Mouse (Mus musculus) midbrain, embryonic 13.5 days (tissue): ENCODE measurements at regions not wholly inside any gene's neighbourhood (a gene's known extent, or its start where the extent isn't known, plus 50 kb on each side); places are given as distances from the start of the nearest gene placed in this dataset.
A peak's percentile ranks its signal among the peaks of the same experiment; 100 is the strongest.

ENCODE experiments used
- ATAC-seq: fragments of 200-750 bp; cut with Nextera tagmentation; 2 replicates; pipeline ENCODE4 v1.8.0; 2017; ENCODE audit warnings: mild to moderate bottlenecking, moderate TSS enrichment, moderate library complexity
- H3K27ac ChIP-seq: fragments of 300-500 bp; sonication (generic); 2 replicates; pipeline ENCODE4 v1.5.1; 2015; ENCODE audit warnings: inconsistent platforms, mild to moderate bottlenecking, moderate library complexity
- H3K27me3 ChIP-seq: fragments of 300-500 bp; sonication (generic); 2 replicates; pipeline ENCODE4 v1.6.1; 2015; ENCODE audit warnings: mild to moderate bottlenecking, inconsistent platforms
- H3K36me3 ChIP-seq: fragments of 300-500 bp; sonication (generic); 2 replicates; pipeline ENCODE4 v1.6.1; 2015; ENCODE audit warnings: mild to moderate bottlenecking, inconsistent platforms
- H3K4me1 ChIP-seq: fragments of 300-500 bp; sonication (generic); replicated peaks from 2 replicates; pipeline ENCODE4 v1.6.1; 2015; ENCODE audit warnings: inconsistent platforms
- H3K4me2 ChIP-seq: fragments of 300-500 bp; sonication (generic); replicated peaks from 2 replicates; pipeline ENCODE4 v1.6.1; 2015; ENCODE audit warnings: moderate library complexity, mild to moderate bottlenecking, inconsistent platforms
- H3K4me3 ChIP-seq: fragments of 300-500 bp; sonication (generic); replicated peaks from 2 replicates; pipeline ENCODE4 v1.5.1; 2015; ENCODE audit warnings: mild to moderate bottlenecking, inconsistent platforms
- H3K9ac ChIP-seq: fragments of 300-500 bp; sonication (generic); replicated peaks from 2 replicates; pipeline ENCODE4 v1.6.1; 2015; ENCODE audit warnings: mild to moderate bottlenecking, inconsistent platforms
- H3K9me3 ChIP-seq: fragments of 300-500 bp; sonication (generic); 2 replicates; pipeline ENCODE4 v1.6.1; 2016; ENCODE audit warnings: mild to moderate bottlenecking, inconsistent platforms
- WGBS: fragments of 180-500 bp; shearing (Covaris S2); methylation state at CpG from one replicate; pipeline ENCODE4 v1.1.7; 2015; 5-methylcytosine and 5-hydroxymethylcytosine counted together

DNA sequence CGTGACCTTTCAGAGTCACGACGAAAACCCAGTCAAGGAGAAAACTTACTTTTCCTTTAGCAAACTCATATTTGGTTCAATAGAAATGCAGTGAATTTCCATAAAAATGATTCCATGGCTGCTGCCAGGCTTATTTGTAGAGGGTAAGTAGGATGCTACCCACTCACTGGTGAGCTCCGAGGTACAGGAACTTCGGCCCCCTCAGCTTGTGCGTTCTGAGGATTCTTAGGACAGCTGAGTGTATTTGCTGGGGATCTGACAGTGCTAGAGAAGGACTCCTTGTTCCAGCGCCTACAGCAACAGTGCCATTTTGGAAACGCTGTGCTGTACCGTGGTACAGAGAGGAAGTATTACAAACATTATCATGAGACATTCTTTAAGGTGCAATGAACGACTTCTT lies 210.4 kb downstream of the Enc1 start:
- Histone ChIP-seq H3K36me3 (no peaks in the 10 kb centered on the region), H3K9ac (no peak overlapping the region), H3K4me3 (no peak overlapping the region), H3K9me3 (no peaks in the 10 kb centered on the region), H3K27ac (no peak overlapping the region), H3K27me3 (no peaks in the 10 kb centered on the region), H3K4me2 (no peak overlapping the region), H3K4me1 (peaks cover 12% of the 10 kb centered on the region)
- no peak for ATAC-seq
- 82% methylated on average over 10 of the region's 10 CpGs for WGBS

DNA sequence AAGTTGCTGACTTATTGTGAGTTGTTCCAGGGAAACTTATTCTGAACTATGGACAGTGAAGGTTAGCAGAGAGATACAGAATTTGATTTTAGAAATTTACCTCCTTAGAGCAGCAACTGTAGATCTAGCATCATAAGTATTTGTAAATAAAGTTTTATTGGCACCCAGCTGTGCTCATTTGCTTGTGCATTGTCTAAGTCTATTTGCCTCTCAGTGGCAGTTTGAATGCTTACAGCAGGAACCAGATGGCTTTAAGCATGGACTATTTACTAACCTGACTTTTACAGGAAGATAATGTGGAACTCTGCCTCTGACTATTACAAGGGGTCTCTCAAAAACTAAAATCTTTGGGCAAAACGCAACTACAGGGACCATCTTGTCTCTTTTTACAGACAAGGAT lies 207.2 kb downstream of the Enc1 start:
- peaks cover 8% of the 10 kb centered on the region for H3K4me1 ChIP-seq
- H3K27me3 ChIP-seq: no peaks in the 10 kb centered on the region
- H3K9me3 ChIP-seq: no peaks in the 10 kb centered on the region
- WGBS: 79% methylated on average over 1 of the region's 1 CpGs
- no peak overlapping the region for H3K4me2 ChIP-seq
- H3K27ac ChIP-seq: no peak overlapping the region
- no peaks in the 10 kb centered on the region for H3K36me3 ChIP-seq
- no peak for ATAC-seq
- no peak overlapping the region for H3K4me3 ChIP-seq
- no peak overlapping the region for H3K9ac ChIP-seq

DNA sequence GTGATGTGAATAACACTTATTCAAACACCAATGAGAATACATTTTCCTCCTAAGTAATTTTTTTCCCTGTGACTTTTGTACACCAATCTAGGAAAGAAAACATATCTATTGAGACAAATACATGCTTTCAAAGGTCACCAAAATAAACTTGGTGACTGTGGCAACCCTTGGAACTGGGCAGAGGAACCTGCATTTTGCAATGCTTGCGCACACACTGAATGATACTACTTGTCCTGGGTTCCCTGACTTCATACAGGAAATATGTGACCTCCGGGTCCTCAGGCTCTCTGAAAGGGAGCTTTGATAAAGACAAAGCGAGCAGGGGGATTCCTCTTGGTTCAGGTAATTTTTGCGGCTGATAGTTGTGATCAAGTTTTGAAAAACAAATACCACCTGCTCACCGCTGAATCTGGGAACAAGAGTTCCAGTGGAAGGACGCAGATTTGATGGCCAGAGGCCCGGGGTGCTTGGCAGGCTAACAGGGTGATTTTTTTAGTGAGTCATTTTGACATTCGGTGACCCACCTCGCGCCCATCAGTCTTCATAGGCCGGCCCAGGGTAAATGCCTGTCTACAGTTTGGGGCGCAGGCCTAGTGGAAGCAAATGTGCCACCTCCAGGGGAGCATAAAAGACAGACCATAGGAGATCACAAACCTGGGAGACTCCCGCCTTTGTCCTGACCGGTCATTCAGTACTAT lies 203.0 kb downstream of the Enc1 start:
- ATAC-seq: no peak
- no peak overlapping the region for H3K9ac ChIP-seq
- H3K4me2 ChIP-seq: no peak overlapping the region
- 89% methylated on average over 14 of the region's 14 CpGs for whole genome bisulfite sequencing
- no peaks in the 10 kb centered on the region for H3K9me3 ChIP-seq
- peaks cover 35% of the 10 kb centered on the region for H3K4me1 ChIP-seq
- no peaks in the 10 kb centered on the region for H3K27me3 ChIP-seq
- H3K4me3 ChIP-seq: no peak overlapping the region
- no peak overlapping the region for H3K27ac ChIP-seq
- no peaks in the 10 kb centered on the region for H3K36me3 ChIP-seq

DNA sequence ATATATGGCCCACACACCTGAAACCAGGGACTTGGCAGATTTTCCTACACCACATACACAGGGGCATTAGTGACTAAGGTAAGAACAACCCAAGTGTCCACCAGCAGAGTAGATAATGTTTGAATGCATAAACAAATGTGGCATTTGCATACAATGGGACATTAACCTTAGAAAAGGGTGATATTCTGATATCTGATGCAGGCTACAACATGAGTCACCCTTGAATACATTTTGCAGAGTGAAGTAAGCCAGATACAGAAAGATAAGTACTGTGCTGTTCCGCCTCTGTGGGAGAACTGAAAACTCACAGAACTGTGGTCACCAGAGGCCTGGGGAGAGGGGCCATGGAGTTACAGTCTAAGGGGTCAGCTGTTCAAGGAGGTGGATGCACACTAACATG lies 201.9 kb downstream of the Enc1 start:
- H3K27ac ChIP-seq: 0 out of 2 replicates have a peak overlapping the region, but pooled peaks have one; percentile 0

DNA sequence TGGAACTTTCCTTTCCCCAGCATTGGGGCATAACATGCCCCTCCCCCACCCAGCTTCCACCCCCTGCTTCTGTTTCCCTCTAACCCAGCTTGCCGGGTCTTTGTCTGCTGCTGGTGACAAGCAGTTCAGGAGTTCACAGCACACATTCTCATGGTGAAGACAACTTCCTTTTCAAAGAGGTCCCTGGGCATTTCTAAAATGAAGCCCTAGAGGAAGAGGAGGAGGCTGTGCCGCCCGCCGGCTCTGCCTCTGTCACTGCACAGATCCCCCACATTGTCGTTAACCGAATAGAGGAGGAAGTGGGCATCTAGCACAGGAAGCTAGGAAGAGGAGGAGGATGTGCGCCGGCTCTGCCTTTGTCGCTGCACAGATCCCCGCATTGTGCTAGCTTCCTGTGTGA lies 201.4 kb downstream of the Enc1 start:
- Histone ChIP-seq H3K4me2 (no peak overlapping the region), H3K9ac (no peak overlapping the region), H3K4me1 (peaks cover 45% of the 10 kb centered on the region), H3K36me3 (no peaks in the 10 kb centered on the region), H3K4me3 (no peak overlapping the region), H3K27ac (0 out of 2 replicates have a peak overlapping the region, but pooled peaks have one; percentile 0), H3K27me3 (no peaks in the 10 kb centered on the region), H3K9me3 (no peaks in the 10 kb centered on the region)
- WGBS: 28% methylated on average over 10 of the region's 10 CpGs
- ATAC-seq: no peak

More for the DNA sequence above, 201.9 kb downstream of the Enc1 start:
- H3K4me2 ChIP-seq: no peak overlapping the region
- no peak overlapping the region for H3K4me3 ChIP-seq
- no peaks in the 10 kb centered on the region for H3K27me3 ChIP-seq
- no peaks in the 10 kb centered on the region for H3K36me3 ChIP-seq
- no peaks in the 10 kb centered on the region for H3K9me3 ChIP-seq
- peaks cover 42% of the 10 kb centered on the region for H3K4me1 ChIP-seq
- H3K9ac ChIP-seq: no peak overlapping the region
- 93% methylated on average over 1 of the region's 1 CpGs for WGBS
- no peak for ATAC-seq

DNA sequence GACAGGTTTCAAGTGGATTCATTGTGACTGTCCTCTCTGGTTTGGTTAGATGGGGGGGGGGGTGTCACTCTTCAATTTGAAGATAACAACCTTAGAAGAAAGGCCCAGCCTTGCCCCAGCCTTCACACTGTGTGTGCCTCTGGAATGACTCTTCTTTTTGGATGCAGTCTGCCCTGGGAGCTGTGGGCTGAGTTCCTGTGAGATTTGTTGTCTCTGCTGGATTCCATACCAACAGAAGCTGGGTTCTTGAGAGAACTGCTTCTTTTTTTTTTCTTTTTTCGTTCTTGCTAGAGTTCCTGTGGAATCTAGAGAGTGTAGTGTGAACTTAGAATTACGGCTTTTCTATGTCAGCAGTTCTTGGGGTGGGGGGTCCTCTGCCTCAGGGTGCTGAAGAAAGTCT lies 200.9 kb downstream of the Enc1 start:
- H3K27ac ChIP-seq: no peak overlapping the region
- H3K9me3 ChIP-seq: no peaks in the 10 kb centered on the region
- no peak overlapping the region for H3K4me2 ChIP-seq
- peaks cover 50% of the 10 kb centered on the region for H3K4me1 ChIP-seq
- 60% methylated on average over 2 of the region's 2 CpGs for WGBS
- H3K9ac ChIP-seq: no peak overlapping the region
- no peak overlapping the region for H3K4me3 ChIP-seq
- H3K27me3 ChIP-seq: no peaks in the 10 kb centered on the region
- no peaks in the 10 kb centered on the region for H3K36me3 ChIP-seq
- no peak for ATAC-seq

DNA sequence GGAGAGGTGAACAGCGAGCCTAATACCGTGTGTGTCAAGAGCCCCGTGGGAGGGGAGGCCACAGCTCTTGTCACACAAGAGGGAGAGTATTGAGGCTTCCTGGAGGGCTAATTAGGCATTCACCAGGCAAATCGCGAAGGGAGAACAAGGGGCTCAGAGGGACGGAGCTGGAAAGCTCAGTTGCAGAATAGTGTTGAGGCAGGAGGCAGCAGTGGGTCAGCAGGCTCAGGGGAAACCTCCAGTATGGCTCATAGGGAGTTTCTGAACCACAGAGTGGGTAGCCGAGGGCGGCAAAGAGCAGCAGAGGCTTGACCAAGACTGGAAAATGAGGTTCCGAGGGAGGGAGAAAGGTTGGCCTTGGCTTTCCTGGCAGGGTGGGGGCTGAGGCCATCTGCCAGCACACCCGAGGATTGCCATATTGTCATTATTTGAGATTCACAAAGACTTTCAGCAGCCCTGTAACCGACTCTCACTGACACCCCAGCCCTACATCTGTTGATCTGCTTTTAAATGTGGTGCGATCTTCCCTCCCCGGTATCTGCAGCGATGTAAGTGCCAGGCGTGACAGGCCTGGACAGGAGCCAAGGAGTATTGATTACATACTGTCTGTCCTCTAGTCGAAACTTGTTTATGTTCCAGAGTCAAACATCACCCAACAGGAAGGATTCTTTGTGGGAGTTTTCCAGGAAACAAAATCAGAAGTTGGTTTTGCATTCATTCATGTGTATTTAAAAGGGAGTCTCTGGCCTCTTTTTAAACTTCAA lies 198.5 kb downstream of the Enc1 start:
- Histone ChIP-seq H3K27ac (peak overlapping the region; percentile 75), H3K4me1 (peaks cover 74% of the 10 kb centered on the region), H3K36me3 (no peaks in the 10 kb centered on the region), H3K9ac (peak overlapping the region; percentile 50; the same call in 1 of the 2 replicates), H3K27me3 (no peaks in the 10 kb centered on the region), H3K4me2 (peak overlapping the region; percentile 42), H3K9me3 (no peaks in the 10 kb centered on the region), H3K4me3 (peak overlapping the region; percentile 11; the same call in 1 of the 2 replicates)
- ATAC-seq: peak; percentile 57
- WGBS: 6% methylated on average over 16 of the region's 16 CpGs

DNA sequence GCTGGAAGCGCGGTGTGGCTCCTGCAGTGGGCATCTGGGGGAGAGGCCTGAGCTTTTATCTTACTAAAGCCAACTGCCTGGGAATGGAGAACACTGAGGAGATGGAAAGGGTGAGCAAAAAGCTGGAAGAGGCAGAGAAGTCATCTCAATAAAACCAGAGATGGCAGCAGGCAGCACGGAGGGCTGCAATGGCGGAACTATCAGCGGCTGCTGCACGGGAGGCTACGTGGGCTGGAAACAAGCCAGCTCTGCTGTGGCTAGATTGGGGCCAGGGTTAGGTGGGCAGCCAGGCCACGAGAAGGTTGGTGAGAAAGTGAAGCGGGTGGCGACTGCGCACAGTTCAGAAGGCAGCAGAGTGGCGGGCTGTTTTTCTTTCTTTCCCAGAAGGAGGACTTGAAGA lies 197.8 kb downstream of the Enc1 start:
- Histone ChIP-seq H3K4me3 (0 out of 2 replicates have a peak overlapping the region, but pooled peaks have one; percentile 11), H3K9me3 (no peaks in the 10 kb centered on the region), H3K4me2 (peak overlapping the region; percentile 42), H3K4me1 (peaks cover 78% of the 10 kb centered on the region), H3K27me3 (no peaks in the 10 kb centered on the region), H3K27ac (peak overlapping the region; percentile 75), H3K36me3 (no peaks in the 10 kb centered on the region), H3K9ac (no peak overlapping the region)
- ATAC-seq: 0 out of 2 replicates have a peak, but pooled peaks have one; percentile 28
- 38% methylated on average over 12 of the region's 12 CpGs for WGBS

DNA sequence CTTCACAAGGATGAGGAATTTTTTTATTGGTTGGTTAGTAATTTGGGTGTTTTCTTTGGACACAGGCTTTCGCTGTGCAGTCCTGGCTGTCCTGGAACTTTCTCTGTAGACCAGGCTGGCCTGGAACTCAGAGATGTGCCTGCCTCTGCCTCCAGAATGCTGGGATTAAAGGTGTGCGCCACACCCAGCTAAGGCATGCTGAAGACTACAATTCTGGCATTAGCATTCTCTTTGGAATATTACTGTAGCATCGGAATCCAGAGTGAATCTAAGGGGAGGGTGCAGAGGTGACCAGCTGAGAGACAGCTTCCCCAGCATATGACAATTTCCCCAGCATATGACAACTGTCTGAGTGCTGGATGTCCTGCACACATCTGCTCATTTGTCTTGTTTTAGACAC lies 197.4 kb downstream of the Enc1 start:
- 0 out of 2 replicates have a peak, but pooled peaks cover 3% of the 10 kb centered on the region for H3K27me3 ChIP-seq
- H3K9me3 ChIP-seq: no peaks in the 10 kb centered on the region
- H3K4me1 ChIP-seq: peaks cover 78% of the 10 kb centered on the region
- peak overlapping the region; percentile 75 for H3K27ac ChIP-seq
- no peak for ATAC-seq
- H3K36me3 ChIP-seq: no peaks in the 10 kb centered on the region
- no peak overlapping the region for H3K9ac ChIP-seq
- H3K4me2 ChIP-seq: no peak overlapping the region
- H3K4me3 ChIP-seq: no peak overlapping the region
- WGBS: 90% methylated on average over 3 of the region's 3 CpGs

DNA sequence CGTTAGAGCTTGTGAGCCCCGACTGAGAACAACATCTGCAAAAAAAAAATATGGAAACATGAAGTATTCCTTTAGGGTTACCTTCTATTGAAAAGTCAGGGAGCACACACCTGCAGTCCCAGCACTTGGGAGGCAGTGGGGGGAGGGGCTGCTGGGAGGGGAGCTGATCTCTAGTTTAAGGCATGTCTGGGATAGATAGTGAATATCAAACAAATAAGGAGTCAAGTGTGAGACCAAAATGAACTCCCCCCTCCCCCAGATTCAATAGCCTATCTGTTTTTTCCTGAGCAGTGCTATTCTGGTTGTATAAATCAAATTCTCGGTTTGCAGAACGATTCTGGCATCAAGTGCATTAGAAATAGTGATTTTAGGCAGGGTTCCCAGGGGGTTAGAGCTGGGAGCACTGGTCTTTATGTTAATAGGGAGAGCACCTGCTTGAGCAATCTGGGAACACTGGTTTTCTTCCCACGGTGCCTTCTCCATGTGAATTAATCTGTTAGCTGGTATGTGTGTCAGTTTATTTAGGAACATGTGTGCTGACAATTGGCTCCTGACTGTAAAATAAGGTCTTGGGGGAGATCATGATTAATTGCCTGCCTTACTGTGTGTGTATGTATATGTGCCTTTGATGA lies 195.9 kb downstream of the Enc1 start:
- Histone ChIP-seq H3K9me3 (no peaks in the 10 kb centered on the region), H3K4me2 (peak overlapping the region; percentile 53), H3K27ac (peak overlapping the region; percentile 76), H3K9ac (0 out of 2 replicates have a peak overlapping the region, but pooled peaks have one; percentile 45), H3K4me3 (no peak overlapping the region), H3K4me1 (peaks cover 67% of the 10 kb centered on the region), H3K27me3 (0 out of 2 replicates have a peak, but pooled peaks cover 8% of the 10 kb centered on the region), H3K36me3 (no peaks in the 10 kb centered on the region)
- no peak for ATAC-seq
- 10% methylated on average over 5 of the region's 5 CpGs for WGBS

DNA sequence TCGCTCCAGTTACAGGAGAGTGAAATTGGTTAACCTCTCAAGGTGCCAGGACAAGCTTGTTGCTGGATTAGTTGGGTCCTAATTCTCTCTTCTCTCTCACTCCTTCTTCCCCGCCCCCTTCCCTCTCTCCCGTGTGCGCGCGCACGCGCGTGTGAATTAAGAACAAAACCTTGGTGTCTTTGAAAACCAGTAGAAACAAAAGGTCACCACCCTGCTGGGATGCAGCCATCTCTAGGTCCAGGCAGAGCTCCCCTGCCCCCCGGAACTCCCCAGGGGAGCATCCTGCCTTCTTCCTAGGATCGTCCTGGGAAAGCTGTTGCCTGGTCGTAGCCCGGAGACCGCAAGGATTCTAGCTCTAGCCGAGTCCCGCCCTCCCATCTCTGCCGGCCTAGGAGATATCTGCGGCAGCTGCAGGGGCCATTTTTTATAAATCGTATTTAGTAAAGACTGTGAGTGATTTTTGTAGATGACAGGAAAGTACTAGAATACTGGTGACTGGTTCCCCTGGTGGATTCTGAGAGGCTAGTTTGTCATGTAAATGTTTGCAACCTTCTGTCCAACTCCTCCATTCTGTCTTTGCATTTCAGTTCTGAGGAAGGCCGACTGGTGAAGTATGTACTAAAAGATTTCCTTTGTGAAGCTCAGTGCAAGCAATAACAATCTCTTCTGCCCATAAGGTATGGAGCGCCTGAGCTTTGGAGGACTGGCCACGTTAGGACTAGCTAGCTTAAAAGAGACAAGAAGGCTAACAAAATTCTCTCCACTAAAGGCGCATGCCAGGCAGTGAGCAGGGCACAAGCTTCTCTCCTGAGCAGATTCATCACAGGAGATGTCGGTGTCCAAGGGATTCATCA lies 195.2 kb downstream of the Enc1 start:
- 0 out of 2 replicates have a peak, but pooled peaks cover 8% of the 10 kb centered on the region for H3K27me3 ChIP-seq
- peak overlapping the region; percentile 31 for H3K4me3 ChIP-seq
- H3K9me3 ChIP-seq: no peaks in the 10 kb centered on the region
- H3K27ac ChIP-seq: peak overlapping the region; percentile 76
- peak overlapping the region; percentile 53 for H3K4me2 ChIP-seq
- no peaks in the 10 kb centered on the region for H3K36me3 ChIP-seq
- WGBS: 2% methylated on average over 24 of the region's 24 CpGs
- H3K9ac ChIP-seq: peak overlapping the region; percentile 45
- ATAC-seq: peak; percentile 51
- peaks cover 61% of the 10 kb centered on the region for H3K4me1 ChIP-seq
